10 mouse cellular contexts compared by ENCODE assay signal in the genomic region with DNA sequence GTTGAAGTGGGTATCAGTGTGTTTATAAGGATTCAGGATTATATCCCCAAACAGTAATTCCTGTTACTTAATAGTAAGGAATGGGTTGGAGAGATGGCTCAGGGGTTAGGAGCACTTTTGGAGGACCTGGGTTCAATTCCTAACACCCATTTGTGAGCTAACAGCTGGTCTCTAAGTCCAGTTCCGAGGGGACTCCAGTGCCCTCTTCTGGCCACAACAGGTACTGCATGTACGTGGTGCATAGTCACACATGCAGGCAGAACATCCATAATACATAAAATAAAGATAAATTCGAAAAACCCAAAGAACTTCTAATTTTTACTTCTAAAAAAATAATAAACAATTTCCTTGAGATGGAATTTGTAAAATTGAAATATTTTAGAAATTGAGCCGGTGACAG. TPM values are rescaled to one million over a fixed set of nuclear protein-coding genes. Genes with fewer than 3 reads are reported as not detected.
DNase-seq lines count a peak whose midpoint lies in the region; ATAC-seq and TF ChIP-seq lines count a peak whose summit lies in the region.
"Had no signal": no experiment of that assay in that cellular context is flagged by ENCODE, and none has a peak within 500 bp of the region (broad histone marks: within the 10 kb centered on the region; RNA-seq: fewer than 3 reads in every experiment).

No protein-coding gene starts in this region.

- no peak overlapping the region for H3K4me2 ChIP-seq in hindbrain, postnatal 0 days (ENCODE audit: low read depth, low read length)
- H3K4me2 ChIP-seq in hindbrain, embryonic 13.5 days, result no peak overlapping the region

- no peak for TF ChIP-seq POLR2A in ES-Bruce4 (IDR thresholded peaks at IDR 0.05; ENCODE audit: insufficient read depth, low read length)

- no peak for TF ChIP-seq EP300 in ES-Bruce4 (IDR thresholded peaks at IDR 0.05; ENCODE audit: insufficient read depth, low read depth, low read length)

- no peak overlapping the region for H3K27ac ChIP-seq in hindbrain, postnatal 0 days
- no peak overlapping the region for H3K27ac ChIP-seq in hindbrain, embryonic 13.5 days
- H3K27ac ChIP-seq in ES-Bruce4 (ENCODE audit: insufficient read depth, low read length), result no peak overlapping the region
- H3K27ac ChIP-seq: macrophage had no signal

- no peak for DNase-seq in hindbrain, postnatal 0 days (ENCODE audit: low spot score)
- DNase-seq in 3T3-L1 (ENCODE audit: low read depth, low spot score), result peak; percentile 34
- DNase-seq in right cerebral cortex, postnatal 14 days, result no peak
- DNase-seq in right cerebral cortex, adult 2 months (ENCODE audit: low spot score in 2 of 2), result no peak
- no peak for DNase-seq in adrenal gland, adult 2 months
- DNase-seq: heart, postnatal 4 days had no signal

- no peaks in the 10 kb centered on the region for H3K27me3 ChIP-seq in hindbrain, postnatal 0 days (ENCODE audit: insufficient read depth, low read length)
- H3K27me3 ChIP-seq in hindbrain, embryonic 13.5 days, result no peaks in the 10 kb centered on the region
- no peaks in the 10 kb centered on the region for H3K27me3 ChIP-seq in ES-Bruce4 (ENCODE audit: control insufficient read depth, insufficient read depth, low read length, poor library complexity, severe bottlenecking)

- TF ChIP-seq CTCF in hindbrain, postnatal 0 days (IDR thresholded peaks at IDR 0.05; ENCODE audit: low read depth), result peak; percentile 65
- TF ChIP-seq CTCF in ES-Bruce4 (IDR thresholded peaks at IDR 0.05; ENCODE audit: low read depth, low read length), result peak; percentile 69

- H3K4me3 ChIP-seq in hindbrain, postnatal 0 days (ENCODE audit: low read length), result no peak overlapping the region
- H3K4me3 ChIP-seq in hindbrain, embryonic 13.5 days, result no peak overlapping the region
- H3K4me3 ChIP-seq in ES-Bruce4 (ENCODE audit: low read depth, low read length), result no peak overlapping the region

- 87% methylated on average over 4 of the region's 4 CpGs for WGBS in hindbrain, postnatal 0 days
- 84% methylated on average over 4 of the region's 4 CpGs for WGBS in hindbrain, embryonic 13.5 days

- H3K36me3 ChIP-seq in hindbrain, postnatal 0 days (ENCODE audit: insufficient read depth, low read length), result peaks cover 23% of the 10 kb centered on the region
- peaks cover 69% of the 10 kb centered on the region for H3K36me3 ChIP-seq in hindbrain, embryonic 13.5 days
- no peaks in the 10 kb centered on the region for H3K36me3 ChIP-seq in ES-Bruce4 (ENCODE audit: control insufficient read depth, insufficient read depth, low read length, poor library complexity, severe bottlenecking)

- H3K9me3 ChIP-seq in hindbrain, postnatal 0 days (ENCODE audit: low read length), result no peaks in the 10 kb centered on the region
- H3K9me3 ChIP-seq in hindbrain, embryonic 13.5 days, result no peaks in the 10 kb centered on the region
- H3K9me3 ChIP-seq in ES-Bruce4 (replicated peaks; ENCODE audit: control insufficient read depth, insufficient read depth, low read length, poor library complexity, severe bottlenecking), result no peaks in the 10 kb centered on the region

- ATAC-seq in hindbrain, postnatal 0 days, result no peak
- no peak for ATAC-seq in hindbrain, embryonic 13.5 days (ENCODE audit: low FRiP score)
- ATAC-seq in erythroblast, adult 5-6 weeks (replicated peaks; ENCODE audit: low FRiP score, poor library complexity, severe bottlenecking), result peak; percentile 69; the same call in 1 of the 2 replicates

- H3K9ac ChIP-seq in hindbrain, postnatal 0 days (replicated peaks; ENCODE audit: low read length), result no peak overlapping the region
- H3K9ac ChIP-seq in hindbrain, embryonic 13.5 days, result no peak overlapping the region
- H3K9ac ChIP-seq in ES-Bruce4 (ENCODE audit: low read depth, poor library complexity, severe bottlenecking), result no peak overlapping the region

- H3K4me1 ChIP-seq in hindbrain, postnatal 0 days (ENCODE audit: insufficient read depth, low read length), result no peaks in the 10 kb centered on the region
- no peaks in the 10 kb centered on the region for H3K4me1 ChIP-seq in hindbrain, embryonic 13.5 days (replicated peaks)
- H3K4me1 ChIP-seq in ES-Bruce4 (ENCODE audit: control insufficient read depth, insufficient read depth, low read length), result no peaks in the 10 kb centered on the region

RNA-seq across cellular contexts. Expression of a gene that starts 47.5 kb away (rescaled TPM):
- total RNA-seq in hindbrain, postnatal 0 days (2014; rRNA removed), result 27.9 and 39.9 TPM in 2 replicates
- 21.2 and 24.3 TPM in 2 replicates for polyA plus RNA-seq in hindbrain, postnatal 0 days (2015; fragmentation: Nextera tagmentation; extraction: Ambion mirVana)
- 26.8 and 32.3 TPM in 2 replicates for polyA plus RNA-seq in hindbrain, embryonic 13.5 days (2015; fragmentation: Nextera tagmentation; extraction: Ambion mirVana)
- 25.4 and 26.9 TPM in 2 replicates for polyA plus RNA-seq in ES-Bruce4 (2011; ENCODE audit: insufficient read depth, insufficient read length, low read depth, missing spikeins)
- 3.6 and 9.4 TPM in 2 replicates for total RNA-seq in erythroblast, adult 5-6 weeks (2015; ENCODE audit: low replicate concordance)
- 6.4 and 12.6 TPM in 2 replicates for total RNA-seq in erythroblast, adult 5-6 weeks (2017; ENCODE audit: low replicate concordance)
- 10 to 100 TPM; 23.6 to 27.1 TPM for total RNA-seq in adrenal gland, adult 2 months (2021)
- 23.1 and 24.4 TPM in 2 replicates for polyA plus RNA-seq in adrenal gland, adult 2 months (2012; rRNA removed)
